Mouse (Mus musculus) ES-Bruce4 (cell line): ENCODE measurements around the gene Dnah3. TPM values are rescaled to one million over a fixed set of nuclear protein-coding genes. Genes with fewer than 3 reads are reported as not detected.

Source experiments
- H3K27ac ChIP-seq: 2 replicates; pipeline ENCODE4 v1.5.1; 2012; ENCODE audit warnings: low read length, inconsistent platforms; ENCODE audit not compliant: insufficient read depth
- H3K27me3 ChIP-seq: 2 replicates; pipeline ENCODE4 v1.6.1; 2012; ENCODE audit warnings: mild to moderate bottlenecking, low read length, inconsistent platforms; ENCODE audit not compliant: control insufficient read depth, poor library complexity, insufficient read depth, severe bottlenecking
- H3K36me3 ChIP-seq: 2 replicates; pipeline ENCODE4 v1.6.1; 2012; ENCODE audit warnings: inconsistent platforms, mild to moderate bottlenecking, low read length, moderate library complexity; ENCODE audit not compliant: control insufficient read depth, poor library complexity, insufficient read depth, severe bottlenecking
- H3K4me1 ChIP-seq: one replicate; pipeline ENCODE4 v1.8.1; 2011; ENCODE audit warnings: low read length; ENCODE audit not compliant: control insufficient read depth, insufficient read depth
- H3K4me3 ChIP-seq: 2 replicates; pipeline ENCODE4 v1.5.1; 2011; ENCODE audit warnings: low read depth, mild to moderate bottlenecking, low read length
- H3K9ac ChIP-seq: 2 replicates; pipeline ENCODE4 v1.6.1; 2012; ENCODE audit warnings: low read depth, mild to moderate bottlenecking, inconsistent platforms; ENCODE audit not compliant: poor library complexity, severe bottlenecking
- H3K9me3 ChIP-seq: replicated peaks from 2 replicates; pipeline ENCODE4 v1.6.1; 2012; ENCODE audit warnings: mild to moderate bottlenecking, low read length, inconsistent platforms; ENCODE audit not compliant: control insufficient read depth, poor library complexity, insufficient read depth, severe bottlenecking
- CTCF ChIP-seq: IDR thresholded peaks from one replicate; pipeline ENCODE4 v1.8.1; 2011; ENCODE audit warnings: low read depth, low read length
- EP300 ChIP-seq: IDR thresholded peaks from 2 replicates; pipeline ENCODE4 v1.6.1; 2011; ENCODE audit warnings: low read depth, low read length; ENCODE audit not compliant: insufficient read depth
- POLR2A ChIP-seq: IDR thresholded peaks from one replicate; pipeline ENCODE4 v1.8.1; 2011; ENCODE audit warnings: low read length; ENCODE audit not compliant: insufficient read depth
- polyA plus RNA-seq: library from polyadenylated mRNA; stranded (reverse); fragments of >200 nt; gene quantifications from 2 replicates; pipeline ENCODE4 v1.2.4, GENCODE M21; 2011; ENCODE audit warnings: low read depth; ENCODE audit not compliant: missing spikeins, insufficient read depth, insufficient read length

Gene Dnah3
- polyA plus RNA-seq, 1 experiment: not detected

DNA sequence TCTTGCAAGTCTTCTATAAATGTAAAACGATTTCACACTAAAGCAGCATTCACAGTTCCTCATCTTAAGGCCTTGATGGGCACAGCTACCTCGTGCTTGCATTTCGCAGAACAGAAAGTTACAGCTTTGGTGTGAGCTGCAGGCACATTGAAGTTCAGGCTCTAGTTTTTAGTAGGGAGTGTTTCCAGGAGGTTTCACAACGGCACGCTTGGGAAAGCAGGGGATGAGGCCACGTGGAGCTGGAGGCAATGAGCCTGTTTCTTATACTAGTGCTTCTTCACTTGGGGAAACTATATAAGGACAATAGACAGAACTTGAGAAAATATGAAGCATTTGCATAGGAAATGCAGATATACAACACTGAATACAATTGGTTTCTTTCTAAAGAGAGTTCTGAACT, 98.0 kb downstream of the Dnah3 start:
- Histone ChIP-seq H3K4me1 (no peaks in the 10 kb centered on the region), H3K9me3 (no peaks in the 10 kb centered on the region), H3K9ac (no peak overlapping the region), H3K4me3 (no peak overlapping the region), H3K27ac (no peak overlapping the region), H3K36me3 (no peaks in the 10 kb centered on the region), H3K27me3 (no peaks in the 10 kb centered on the region)
- TF ChIP-seq EP300 (no peak), CTCF (no peak), POLR2A (no peak)

GRCm38 (mm10) chr7:119985279-119985912, 109.7 kb downstream of the Dnah3 start:
- Histone ChIP-seq H3K9me3 (no peaks in the 10 kb centered on the region), H3K4me3 (no peak overlapping the region), H3K27me3 (no peaks in the 10 kb centered on the region), H3K36me3 (no peaks in the 10 kb centered on the region), H3K9ac (no peak overlapping the region), H3K4me1 (no peaks in the 10 kb centered on the region), H3K27ac (no peak overlapping the region)
- TF ChIP-seq CTCF (no peak), POLR2A (no peak), EP300 (no peak)

- Histone ChIP-seq H3K4me1 (no peaks in the 10 kb centered on the region), H3K9ac (no peak overlapping the region), H3K27ac (no peak overlapping the region), H3K4me3 (no peak overlapping the region), H3K36me3 (no peaks in the 10 kb centered on the region), H3K9me3 (no peaks in the 10 kb centered on the region), H3K27me3 (no peaks in the 10 kb centered on the region)
- no peak for TF ChIP-seq EP300
- TF ChIP-seq CTCF: no peak
- TF ChIP-seq POLR2A: no peak
Observed at GRCm38 (mm10) chr7:119980170-119980569, 114.9 kb downstream of the Dnah3 start.

GRCm38 (mm10) chr7:119978576-119978975, 116.5 kb downstream of the Dnah3 start:
- Histone ChIP-seq H3K36me3 (no peaks in the 10 kb centered on the region), H3K9me3 (no peaks in the 10 kb centered on the region), H3K27me3 (no peaks in the 10 kb centered on the region), H3K4me1 (no peaks in the 10 kb centered on the region), H3K4me3 (no peak overlapping the region), H3K27ac (no peak overlapping the region), H3K9ac (no peak overlapping the region)
- TF ChIP-seq CTCF (no peak), EP300 (no peak), POLR2A (no peak)

GRCm38 (mm10) chr7:119977574-119977973, 117.5 kb downstream of the Dnah3 start:
- TF ChIP-seq CTCF: no peak
- no peak for TF ChIP-seq POLR2A
- TF ChIP-seq EP300: no peak
- Histone ChIP-seq H3K27me3 (no peaks in the 10 kb centered on the region), H3K9me3 (no peaks in the 10 kb centered on the region), H3K27ac (no peak overlapping the region), H3K4me1 (no peaks in the 10 kb centered on the region), H3K36me3 (no peaks in the 10 kb centered on the region), H3K4me3 (no peak overlapping the region), H3K9ac (no peak overlapping the region)

DNA sequence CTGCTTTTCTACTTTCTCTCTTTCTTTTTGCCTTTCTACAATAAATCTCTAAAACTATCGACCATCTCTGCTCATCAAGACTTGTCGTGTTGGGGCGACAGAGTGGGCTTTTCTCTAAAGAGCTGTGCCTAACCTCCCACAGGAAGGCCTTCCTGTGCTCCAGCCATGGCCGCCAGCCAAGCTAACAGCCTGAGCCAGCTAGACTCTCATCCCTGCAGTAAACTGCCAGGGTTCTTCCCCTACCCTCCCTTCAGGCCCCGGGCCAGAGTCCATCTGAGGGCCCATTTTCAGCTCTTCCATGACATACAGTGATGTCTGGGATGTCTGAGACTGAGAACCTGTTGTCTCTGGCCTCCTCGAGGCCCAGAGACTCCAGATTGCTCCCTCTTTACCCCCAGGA, 118.8 kb downstream of the Dnah3 start:
- Histone ChIP-seq H3K27me3 (no peaks in the 10 kb centered on the region), H3K9me3 (no peaks in the 10 kb centered on the region), H3K9ac (no peak overlapping the region), H3K4me3 (no peak overlapping the region), H3K36me3 (no peaks in the 10 kb centered on the region), H3K27ac (no peak overlapping the region), H3K4me1 (no peaks in the 10 kb centered on the region)
- TF ChIP-seq EP300: no peak
- no peak for TF ChIP-seq POLR2A
- TF ChIP-seq CTCF: no peak
